Mouse (Mus musculus): Measurements from ENCODE around the gene Grn. TPM values are rescaled to one million over a fixed set of nuclear protein-coding genes. Genes with fewer than 3 reads are reported as not detected.

Grn gene
- polyA plus RNA-seq, 1 experiment from 2014 or later, result 191 TPM

GRCm38 (mm10) chr11:102480897-102481296 is 50.8 kb downstream of the Grn start:
- WGBS, result 95% methylated on average over 4 of the region's 4 CpGs
- TF ChIP-seq CTCF (IDR thresholded peaks at IDR 0.05; ENCODE audit: low read depth), result peak; percentile 63
- no peaks in the 10 kb centered on the region for H3K27me3 ChIP-seq (ENCODE audit: insufficient read depth, low read length)
- DNase-seq (ENCODE audit: low spot score) (peak; percentile 19), ATAC-seq (replicated peaks; ENCODE audit: low FRiP score, low read depth) (no peak)
- H3K27ac ChIP-seq, result no peak overlapping the region
- H3K36me3 ChIP-seq (ENCODE audit: insufficient read depth, low read length), result peaks cover 46% of the 10 kb centered on the region
- H3K4me1 ChIP-seq (replicated peaks; ENCODE audit: insufficient read depth, low read length), result no peaks in the 10 kb centered on the region
- H3K9me3 ChIP-seq (replicated peaks; ENCODE audit: low read length), result no peaks in the 10 kb centered on the region
- no peak overlapping the region for H3K4me3 ChIP-seq (replicated peaks; ENCODE audit: low read depth, low read length)
- no peak overlapping the region for H3K4me2 ChIP-seq (ENCODE audit: low read length)
- no peak overlapping the region for H3K9ac ChIP-seq (ENCODE audit: low read depth, low read length)

- Histone ChIP-seq H3K27ac (no peak overlapping the region), H3K4me3 (replicated peaks; ENCODE audit: low read depth, low read length) (no peak overlapping the region), H3K4me2 (ENCODE audit: low read length) (no peak overlapping the region), H3K9me3 (replicated peaks; ENCODE audit: low read length) (no peaks in the 10 kb centered on the region), H3K4me1 (replicated peaks; ENCODE audit: insufficient read depth, low read length) (no peaks in the 10 kb centered on the region), H3K27me3 (ENCODE audit: insufficient read depth, low read length) (no peaks in the 10 kb centered on the region), H3K9ac (ENCODE audit: low read depth, low read length) (no peak overlapping the region), H3K36me3 (ENCODE audit: insufficient read depth, low read length) (peaks cover 46% of the 10 kb centered on the region)
- no peak for TF ChIP-seq CTCF (IDR thresholded peaks at IDR 0.05; ENCODE audit: low read depth)
- DNase-seq (ENCODE audit: low spot score), result no peak
- ATAC-seq (replicated peaks; ENCODE audit: low FRiP score, low read depth), result no peak
- WGBS, result 95% methylated on average over 10 of the region's 10 CpGs
Observed at GRCm38 (mm10) chr11:102481779-102482178, 51.7 kb downstream of the Grn start.

Small RNA genes lying within 50 kb of the gene (microRNA-seq; reads per million reads assigned to microRNA genes)
- not detected for gene Mir6930

Other genes starting within 250 kb of the Grn start
- 111 and 123 TPM in 2 replicates for gene Lsm12, start 245.0 kb upstream of the Grn start, polyA plus RNA-seq (2015; fragmentation: Nextera tagmentation; extraction: Ambion mirVana)
- gene G6pc3, start 240.7 kb upstream of the Grn start, polyA plus RNA-seq (2015; fragmentation: Nextera tagmentation; extraction: Ambion mirVana), result 41.4 and 43.6 TPM in 2 replicates
- gene Hdac5, start 200.1 kb upstream of the Grn start, polyA plus RNA-seq (2015; fragmentation: Nextera tagmentation; extraction: Ambion mirVana), result 38.1 and 39.3 TPM in 2 replicates
- 6.3 and 9.2 TPM in 2 replicates for gene BC030867, start 181.4 kb upstream of the Grn start, polyA plus RNA-seq (2015; fragmentation: Nextera tagmentation; extraction: Ambion mirVana)
- gene Asb16, start 161.6 kb upstream of the Grn start, polyA plus RNA-seq (2015; fragmentation: Nextera tagmentation; extraction: Ambion mirVana), result 0.09 TPM in 1 of 2 replicates, not detected in the other
- gene Tmub2, start 145.4 kb upstream of the Grn start, polyA plus RNA-seq (2015; fragmentation: Nextera tagmentation; extraction: Ambion mirVana), result 46.1 and 49.1 TPM in 2 replicates
- 9.6 and 9.7 TPM in 2 replicates for gene Atxn7l3, start 133.7 kb upstream of the Grn start, polyA plus RNA-seq (2015; fragmentation: Nextera tagmentation; extraction: Ambion mirVana)
- gene Ubtf, start 110.6 kb upstream of the Grn start, polyA plus RNA-seq (2015; fragmentation: Nextera tagmentation; extraction: Ambion mirVana), result 75.5 and 80.8 TPM in 2 replicates
- gene Slc4a1, start 64.1 kb upstream of the Grn start, polyA plus RNA-seq (2015; fragmentation: Nextera tagmentation; extraction: Ambion mirVana), result 7.4 and 8.0 TPM in 2 replicates
- gene Rundc3a, start 36.9 kb upstream of the Grn start, polyA plus RNA-seq (2015; fragmentation: Nextera tagmentation; extraction: Ambion mirVana), result 7.0 and 9.2 TPM in 2 replicates
- gene Slc25a39, start 22.4 kb upstream of the Grn start, polyA plus RNA-seq (2015; fragmentation: Nextera tagmentation; extraction: Ambion mirVana), result 352 and 383 TPM in 2 replicates
- gene Fam171a2, start 17.4 kb downstream of the Grn start, polyA plus RNA-seq (2015; fragmentation: Nextera tagmentation; extraction: Ambion mirVana), result 5.9 and 6.4 TPM in 2 replicates
- 12.1 and 12.9 TPM in 2 replicates for gene Itga2b, start 39.8 kb downstream of the Grn start, polyA plus RNA-seq (2015; fragmentation: Nextera tagmentation; extraction: Ambion mirVana)
- 25.1 and 29.6 TPM in 2 replicates for gene Gpatch8, start 126.1 kb downstream of the Grn start, polyA plus RNA-seq (2015; fragmentation: Nextera tagmentation; extraction: Ambion mirVana)
- gene Gm11627, start 149.1 kb downstream of the Grn start, polyA plus RNA-seq (2015; fragmentation: Nextera tagmentation; extraction: Ambion mirVana), result 8.6 and 8.9 TPM in 2 replicates
- gene Fzd2, start 174.1 kb downstream of the Grn start, polyA plus RNA-seq (2015; fragmentation: Nextera tagmentation; extraction: Ambion mirVana), result 21.8 and 25.9 TPM in 2 replicates
- 0.32 and 0.36 TPM in 2 replicates for gene Meioc, start 233.4 kb downstream of the Grn start, polyA plus RNA-seq (2015; fragmentation: Nextera tagmentation; extraction: Ambion mirVana)

All from kidney, postnatal 0 days (tissue).